Mouse (Mus musculus) ES-E14 (cell line): ENCODE measurements around the gene Slc9a9.

ENCODE experiments used
- CHD2 ChIP-seq: IDR thresholded peaks from 2 replicates; pipeline ENCODE4 v1.6.1; 2014; ENCODE audit warnings: mild to moderate bottlenecking, low read depth, low read length, inconsistent platforms
- HCFC1 ChIP-seq: IDR thresholded peaks from 2 replicates; pipeline ENCODE4 v1.6.1; 2012; ENCODE audit warnings: low read length, inconsistent platforms, borderline replicate concordance; ENCODE audit not compliant: insufficient read depth
- MAFK ChIP-seq: IDR thresholded peaks from 2 replicates; pipeline ENCODE4 v1.6.1; 2014; ENCODE audit warnings: mild to moderate bottlenecking, low read depth, low read length, inconsistent platforms; ENCODE audit not compliant: insufficient read depth
- ZC3H11A ChIP-seq: IDR thresholded peaks from 2 replicates; pipeline ENCODE4 v1.6.1; 2012; ENCODE audit warnings: low read depth, mild to moderate bottlenecking, inconsistent platforms, low read length, borderline replicate concordance
- ZNF384 ChIP-seq: IDR thresholded peaks from 2 replicates; pipeline ENCODE4 v1.6.1; 2012; ENCODE audit warnings: low read depth, low read length, inconsistent platforms

- TF ChIP-seq MAFK (no peak), CHD2 (no peak), HCFC1 (no peak), ZC3H11A (no peak), ZNF384 (no peak)
These were observed 514.7 kb downstream of the Slc9a9 start for GRCm38 (mm10) chr9:95184453-95184852.
